Mouse (Mus musculus): ENCODE data around the gene Aplp1.
"Not testable (repeated sequence)": the region's sequence is repeated elsewhere in the genome, so short reads cannot be mapped to it uniquely, and the experiment has no call there.

Gene Aplp1

DNA sequence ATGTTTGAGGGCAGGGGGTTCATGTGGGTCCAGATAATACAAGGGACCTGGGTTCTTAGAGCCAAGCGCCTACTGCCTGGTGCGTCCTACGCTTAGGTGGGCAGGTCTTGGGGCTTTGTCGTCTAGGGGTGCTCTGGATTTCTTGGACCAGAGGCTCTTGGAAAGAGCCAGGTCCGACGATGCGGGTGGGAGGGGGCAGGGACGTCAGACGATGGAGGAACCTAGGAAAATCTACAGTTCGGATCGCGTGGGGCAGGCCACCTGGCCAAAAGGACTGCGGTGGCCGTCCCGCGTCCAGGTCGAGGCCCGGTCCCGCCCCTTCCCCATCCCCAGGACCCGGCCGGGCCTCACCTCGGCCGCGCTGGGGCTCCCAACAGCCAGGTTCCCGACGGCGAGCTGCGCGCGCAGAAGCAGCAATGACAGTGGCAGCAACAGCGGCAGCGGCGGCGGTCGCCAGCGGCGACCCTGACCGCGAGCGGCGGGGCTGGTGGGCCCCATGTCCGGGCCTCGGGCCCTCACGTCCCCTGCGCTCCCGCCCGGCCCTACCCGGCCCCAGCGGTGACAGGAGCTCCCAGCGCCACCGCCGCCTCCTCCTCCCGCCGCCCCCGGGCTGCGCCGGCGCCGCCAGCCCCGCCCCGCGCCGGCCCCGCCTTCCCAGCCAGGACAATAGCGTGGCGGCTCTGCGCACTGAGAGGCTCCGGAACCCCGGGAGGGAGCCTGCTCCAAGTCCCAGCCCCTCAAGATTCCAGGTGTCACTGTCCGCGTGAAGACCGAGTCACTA lies at the start of gene Aplp1:
TSS of gene Aplp1 (minus strand) at position 565 of the 781 bp plus-strand sequence.
- DNase-seq (ENCODE audit: inconsistent ontology term), result peak; percentile 65

DNA sequence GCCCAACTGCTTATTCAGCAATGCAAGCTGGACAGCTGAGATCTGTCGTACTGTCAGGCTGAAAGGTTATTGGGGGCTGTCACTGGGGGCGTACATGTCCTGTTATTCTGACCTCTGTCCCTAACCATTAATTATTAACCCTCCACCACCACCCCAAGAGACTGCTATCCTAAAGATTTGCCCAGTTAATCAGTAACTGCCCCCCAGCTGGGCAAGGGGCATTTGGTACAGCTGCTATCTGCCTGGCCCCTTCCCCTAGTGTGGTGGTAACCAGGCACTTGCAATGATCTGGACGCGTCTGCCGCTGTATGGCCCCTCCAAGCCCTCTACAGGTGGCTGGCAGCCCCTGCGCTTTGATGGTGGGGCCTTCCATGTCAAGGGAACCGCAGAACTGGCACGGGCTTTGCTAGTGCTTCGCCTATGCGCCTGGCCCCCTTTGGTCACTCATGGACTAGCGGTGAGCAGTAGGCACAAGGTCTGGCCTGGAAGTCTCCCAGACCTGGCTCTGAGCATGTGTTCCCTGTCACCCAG lies 48.1 kb upstream of the Aplp1 start, which contains the start of gene Prodh2:
TSS of gene Prodh2 (plus strand) at position 222 of the 531 bp plus-strand sequence.
- DNase-seq (ENCODE audit: inconsistent ontology term), result no peak

DNA sequence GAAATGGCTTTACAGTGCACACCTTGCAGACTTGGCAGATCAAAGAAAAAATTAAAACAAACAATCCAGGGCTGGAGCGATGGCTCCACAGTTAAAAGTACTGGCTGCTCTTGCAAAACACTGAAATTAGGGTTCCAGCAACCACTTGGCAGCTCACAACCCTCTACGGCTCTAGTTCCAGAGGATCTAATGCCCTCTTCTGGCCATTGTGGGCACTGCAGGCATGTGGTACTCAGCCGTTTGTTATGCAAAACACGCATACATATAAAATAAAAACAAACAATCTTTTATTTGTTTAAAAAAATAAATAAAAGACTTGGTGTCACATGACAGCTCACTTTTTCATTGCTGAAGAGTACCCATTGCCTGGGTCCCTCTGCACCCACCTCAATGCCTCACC lies 47.4 kb upstream of the Aplp1 start:
- peak; percentile 26 for DNase-seq (ENCODE audit: inconsistent ontology term)

DNA sequence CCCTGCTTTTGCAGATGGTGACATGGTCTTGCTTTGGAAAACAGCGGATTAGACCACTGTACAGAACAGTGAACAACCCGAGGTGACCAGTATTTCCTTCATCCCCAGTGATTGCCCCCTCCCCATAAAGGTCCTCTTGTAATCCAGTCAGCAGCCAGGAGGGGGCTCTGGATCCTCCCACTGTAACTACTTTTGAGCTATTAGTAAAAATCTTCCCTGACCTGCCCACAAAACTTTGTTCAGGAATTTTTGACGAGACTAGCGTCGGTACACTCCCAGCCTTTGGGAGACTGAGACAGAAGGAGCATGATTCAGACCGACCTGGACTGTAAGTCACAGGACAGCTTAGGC lies 45.6 kb upstream of the Aplp1 start:
- DNase-seq (ENCODE audit: inconsistent ontology term), result no peak

DNA sequence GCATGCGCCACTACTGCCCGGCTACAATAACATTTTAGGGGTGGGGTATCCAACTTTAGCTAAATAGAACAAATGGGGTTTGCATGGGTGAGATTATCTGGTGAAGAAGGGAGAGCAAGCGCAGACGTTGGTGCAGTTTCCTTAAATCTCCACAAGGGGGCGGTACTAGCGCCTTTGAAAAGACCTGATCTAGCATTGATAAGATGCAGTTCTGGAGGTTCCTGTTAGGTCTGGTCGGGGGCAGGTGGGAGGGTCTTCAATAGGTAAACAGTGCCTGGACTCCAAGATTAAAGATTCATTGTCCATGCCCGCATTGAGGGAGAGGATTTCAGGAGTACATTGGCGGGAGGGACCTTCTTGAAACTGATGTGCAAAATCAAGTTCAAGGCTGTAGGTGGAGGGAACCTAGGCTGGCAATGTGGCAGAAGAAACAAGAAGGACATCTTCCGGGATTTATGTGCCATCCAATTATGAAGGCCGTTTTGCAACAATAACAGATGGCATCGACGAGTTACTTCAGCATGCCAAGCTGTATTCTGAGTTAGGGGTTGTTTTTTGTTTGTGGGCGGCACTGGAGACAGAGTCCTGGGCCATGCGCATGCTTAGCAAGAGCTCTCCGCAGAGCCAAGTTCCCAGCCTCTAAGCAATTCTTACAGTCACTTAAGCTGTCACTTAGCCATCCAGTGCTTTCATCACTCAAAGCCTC lies 45.1 kb upstream of the Aplp1 start:
- no peak for DNase-seq (ENCODE audit: inconsistent ontology term)

DNA sequence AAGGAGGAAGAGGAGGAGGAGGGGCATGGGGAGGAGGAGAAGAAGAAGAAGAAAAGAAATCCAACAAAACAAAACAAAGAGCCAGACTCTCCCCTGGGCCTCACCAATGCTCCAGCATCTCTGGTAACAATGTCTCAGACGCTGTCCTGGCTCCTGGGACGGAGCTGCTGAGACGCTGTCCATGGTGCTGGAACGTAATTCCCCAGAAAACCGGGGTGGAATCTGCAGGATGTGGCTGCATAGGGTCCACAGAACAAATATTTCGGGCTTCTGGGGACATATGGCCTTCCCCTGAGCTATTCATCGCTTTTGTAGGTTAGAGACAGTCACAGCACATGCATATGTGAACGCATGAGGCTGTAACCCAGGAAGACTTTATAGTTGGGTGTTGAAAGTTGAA lies 38.9 kb upstream of the Aplp1 start:
- peak; percentile 26 for DNase-seq (ENCODE audit: inconsistent ontology term)

DNA sequence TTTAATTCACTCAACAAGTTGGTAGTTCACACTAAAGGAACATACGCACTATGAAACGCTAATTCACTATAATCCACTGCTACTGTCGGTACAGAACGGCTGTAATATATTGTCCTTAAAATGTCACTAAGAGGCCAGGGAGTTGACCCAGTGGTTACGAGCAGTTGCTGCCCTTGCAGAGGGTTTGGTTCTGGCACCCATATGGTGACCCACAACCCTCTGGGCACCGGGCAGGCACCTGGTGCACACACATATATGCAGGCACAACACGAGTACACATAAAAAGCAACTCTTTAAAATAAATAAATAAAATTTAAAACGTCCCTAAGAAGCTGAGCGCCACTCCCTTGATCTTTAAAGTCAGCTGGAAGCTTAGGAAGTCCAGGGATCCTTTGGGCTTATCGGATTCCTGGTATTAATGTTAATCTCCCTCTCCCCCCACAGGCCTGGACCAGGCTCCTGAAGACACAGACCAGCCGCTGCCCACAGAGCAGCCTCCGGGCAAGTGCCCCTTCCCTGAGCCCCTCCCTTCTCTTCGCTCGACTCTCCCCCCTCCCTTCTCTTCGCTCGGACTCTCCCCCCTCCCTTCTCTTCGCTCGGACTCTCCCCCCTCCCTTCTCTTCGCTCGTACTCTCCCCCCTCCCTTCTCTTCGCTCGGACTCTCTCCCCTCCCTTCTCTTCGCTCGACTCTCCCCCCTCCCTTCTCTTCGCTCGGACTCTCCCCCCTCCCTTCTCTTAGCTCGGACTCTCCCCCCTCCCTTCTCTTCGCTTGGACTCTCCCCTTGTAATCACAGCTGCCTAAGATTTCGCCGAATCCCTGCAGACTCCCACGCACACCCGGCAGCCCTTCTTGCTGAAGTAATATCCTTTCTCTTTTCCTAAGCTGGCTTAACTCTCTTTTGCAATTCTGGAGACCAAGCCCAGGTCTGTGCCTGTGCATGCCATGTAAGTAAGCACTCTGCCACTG lies 32.4 kb upstream of the Aplp1 start:
- DNase-seq (ENCODE audit: inconsistent ontology term), result no peak

DNA sequence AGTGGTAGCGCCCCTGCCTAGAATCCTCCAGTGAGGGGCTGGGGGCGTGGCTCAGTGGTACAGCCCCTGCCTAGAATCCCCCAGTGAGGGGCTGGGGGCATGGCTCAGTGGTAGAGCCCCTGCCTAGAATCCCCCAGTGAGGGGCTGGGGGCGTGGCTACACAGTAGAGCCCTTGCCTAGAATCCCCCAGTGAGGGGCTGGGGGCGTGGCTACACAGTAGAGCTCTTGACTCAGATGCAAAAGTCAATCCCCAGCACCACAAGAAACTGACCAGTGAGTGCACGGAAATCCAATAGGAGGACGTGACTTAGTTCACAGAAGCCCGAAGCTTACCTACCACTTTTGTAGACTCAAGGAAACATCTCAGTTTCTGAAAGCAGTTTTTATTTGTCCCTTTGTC lies 30.8 kb upstream of the Aplp1 start:
- DNase-seq (ENCODE audit: inconsistent ontology term), result not testable (repeated sequence)

DNA sequence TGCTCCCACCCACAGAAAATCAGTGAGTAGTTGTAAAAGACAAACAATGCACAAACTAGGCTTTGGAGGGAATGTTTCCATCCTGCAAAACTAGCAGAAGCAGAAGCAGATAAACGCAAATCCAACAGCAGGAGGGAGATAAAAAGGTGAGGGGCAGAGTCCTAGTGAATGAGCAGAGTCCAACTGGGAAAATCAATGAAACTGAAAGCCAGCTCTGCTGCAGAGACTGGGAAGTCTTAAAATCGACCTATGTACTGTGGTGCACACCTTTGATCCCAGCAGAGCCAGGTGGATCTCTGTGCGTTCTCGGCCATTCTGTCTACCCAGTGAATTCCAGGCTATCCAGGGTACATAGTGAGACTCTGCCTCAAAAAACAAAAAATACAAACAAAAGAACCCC lies 29.7 kb upstream of the Aplp1 start:
- DNase-seq (ENCODE audit: inconsistent ontology term), result no peak

DNA sequence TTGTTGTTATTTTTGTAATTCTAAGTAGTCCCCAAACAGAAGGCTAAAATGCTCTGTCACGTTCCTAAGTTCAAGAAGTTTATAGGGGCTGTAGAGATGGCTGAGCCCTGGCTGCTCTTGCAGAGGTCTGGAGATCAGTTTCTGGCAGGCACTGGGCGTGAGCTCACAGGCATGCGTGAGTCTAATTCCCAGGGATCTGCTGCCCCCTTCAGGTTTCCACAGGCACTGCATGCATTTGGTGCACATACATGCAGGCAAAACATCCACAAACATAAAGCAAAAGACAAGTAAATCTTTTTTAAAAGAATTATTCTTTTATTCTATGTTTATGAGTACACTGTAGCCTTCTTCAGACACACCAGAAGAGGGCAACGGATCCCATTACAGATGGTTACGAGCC lies 27.1 kb upstream of the Aplp1 start:
- no peak for DNase-seq (ENCODE audit: inconsistent ontology term)

DNA sequence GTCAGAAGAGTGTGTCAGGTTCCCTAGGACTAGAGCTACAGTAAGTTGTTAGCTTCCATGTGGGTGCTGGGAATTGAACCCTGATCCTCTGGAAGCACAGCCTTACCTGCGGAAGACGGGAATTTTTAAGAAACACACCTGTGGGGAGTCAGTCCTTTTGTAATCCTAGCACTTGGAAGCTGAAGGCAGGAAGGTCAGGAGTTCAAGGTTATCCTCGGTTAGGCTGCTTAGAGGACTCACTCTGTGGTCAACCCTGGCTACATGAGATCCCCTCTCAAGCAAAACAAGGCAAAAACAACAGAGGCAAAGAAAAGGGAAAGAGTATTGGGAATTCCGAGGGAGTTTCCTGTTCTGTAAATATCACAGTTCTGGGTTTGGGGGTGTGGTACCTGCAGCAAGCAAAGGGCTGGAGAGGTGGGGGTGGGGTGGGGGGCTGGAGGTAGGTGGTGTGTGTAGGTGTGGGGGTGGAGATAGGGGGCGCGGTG lies 19.5 kb upstream of the Aplp1 start:
- no peak for DNase-seq (ENCODE audit: inconsistent ontology term)

DNA sequence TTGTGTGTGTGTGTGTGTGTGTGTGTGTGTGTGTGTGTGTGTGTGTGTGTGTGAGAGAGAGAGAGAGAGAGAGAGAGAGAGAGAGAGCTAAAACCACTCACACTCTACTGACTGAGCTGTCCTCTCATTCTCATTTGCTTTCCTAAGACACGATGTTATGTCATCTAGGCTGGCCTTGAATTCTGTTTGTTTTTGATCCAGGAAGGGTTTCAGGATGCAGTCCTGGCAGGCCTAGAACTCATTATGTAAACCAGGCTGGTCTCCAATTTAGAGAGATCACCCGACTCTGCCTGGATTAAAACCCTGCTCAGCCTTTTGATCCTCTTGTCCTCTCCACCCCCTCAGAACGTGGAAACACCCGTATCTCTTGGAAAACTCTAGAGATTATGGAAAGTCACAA lies 18.7 kb upstream of the Aplp1 start:
- DNase-seq (ENCODE audit: inconsistent ontology term), result no peak

DNA sequence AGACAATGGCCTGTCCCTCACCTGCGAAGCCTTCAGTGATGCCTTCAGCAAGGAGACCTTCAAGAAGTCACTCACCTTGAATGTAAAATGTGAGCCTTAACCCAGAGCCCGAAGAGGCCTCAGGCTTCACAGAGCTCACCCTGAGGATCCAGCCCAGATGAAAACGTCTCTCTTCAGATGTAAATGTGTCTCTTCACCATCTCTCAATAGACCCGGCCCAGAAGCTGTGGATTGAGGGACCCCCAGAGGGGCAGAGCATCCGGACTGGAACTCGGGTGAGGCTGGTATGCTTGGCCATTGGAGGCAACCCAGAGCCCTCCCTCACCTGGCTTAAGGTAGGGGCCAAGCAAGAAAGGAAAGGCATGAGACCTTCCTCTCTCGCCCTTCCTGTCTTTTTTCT lies 18.2 kb upstream of the Aplp1 start:
- DNase-seq (ENCODE audit: inconsistent ontology term), result no peak

DNA sequence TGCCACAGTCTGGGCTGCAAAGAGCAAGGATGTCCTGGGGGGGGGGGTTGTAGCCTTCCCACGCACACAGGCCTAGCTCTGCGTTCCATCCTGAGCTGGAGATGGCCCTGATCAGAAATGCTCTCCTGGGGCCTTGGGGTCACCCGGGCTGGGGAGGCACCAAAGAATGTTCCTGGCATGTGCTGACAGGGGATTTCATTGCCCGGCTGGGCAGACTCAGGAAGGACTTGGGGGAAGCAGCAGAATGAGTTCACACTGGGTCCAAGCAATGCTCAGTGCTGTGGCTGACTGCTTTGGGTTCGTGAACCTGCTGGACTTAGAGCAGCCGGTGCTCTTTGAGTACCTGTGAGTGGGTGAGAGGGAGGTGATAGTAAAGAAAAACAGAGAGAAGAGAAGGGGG lies 14.1 kb upstream of the Aplp1 start:
- DNase-seq (ENCODE audit: inconsistent ontology term), result no peak

DNA sequence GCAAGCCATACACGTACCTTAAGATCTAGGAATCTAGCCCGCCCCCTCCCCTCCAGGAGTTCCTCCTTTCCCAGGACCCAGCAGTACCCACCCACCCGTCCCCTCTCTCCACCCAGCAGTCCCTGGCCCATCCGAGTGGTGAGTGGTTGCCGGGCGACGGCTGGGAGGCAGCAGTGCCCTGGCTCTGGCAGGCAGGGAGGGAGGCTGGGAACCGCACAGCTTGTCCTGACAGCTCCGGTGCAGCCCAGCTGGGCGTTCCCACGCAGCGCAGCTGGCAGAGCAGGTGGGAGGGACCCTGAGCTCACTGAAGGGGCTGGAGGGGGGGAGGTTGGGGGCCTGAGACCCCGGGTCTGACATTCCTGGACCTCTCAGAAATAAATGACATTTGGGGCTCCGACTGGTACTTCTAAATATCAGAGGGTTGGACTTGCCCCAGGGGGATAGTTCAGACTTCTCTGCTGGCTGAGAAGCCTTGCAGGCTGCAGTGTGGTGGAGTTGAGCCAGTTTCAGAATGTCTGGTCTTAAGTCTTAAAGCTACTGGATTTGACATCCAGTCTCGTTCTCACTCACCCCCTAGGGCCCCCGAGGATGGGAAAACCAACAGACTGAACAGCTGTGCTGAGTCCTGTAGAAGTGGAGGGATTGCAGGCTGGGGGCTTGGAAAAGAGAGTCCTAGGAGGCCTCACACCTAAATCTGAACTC lies 12.4 kb upstream of the Aplp1 start, which contains the start of the genes Kirrel2 and Nphs1:
TSS of gene Kirrel2 (minus strand) at position 62 of the 702 bp plus-strand sequence.
TSS of gene Nphs1 (plus strand) at position 687 of the 702 bp plus-strand sequence.
- no peak for DNase-seq (ENCODE audit: inconsistent ontology term)

DNA sequence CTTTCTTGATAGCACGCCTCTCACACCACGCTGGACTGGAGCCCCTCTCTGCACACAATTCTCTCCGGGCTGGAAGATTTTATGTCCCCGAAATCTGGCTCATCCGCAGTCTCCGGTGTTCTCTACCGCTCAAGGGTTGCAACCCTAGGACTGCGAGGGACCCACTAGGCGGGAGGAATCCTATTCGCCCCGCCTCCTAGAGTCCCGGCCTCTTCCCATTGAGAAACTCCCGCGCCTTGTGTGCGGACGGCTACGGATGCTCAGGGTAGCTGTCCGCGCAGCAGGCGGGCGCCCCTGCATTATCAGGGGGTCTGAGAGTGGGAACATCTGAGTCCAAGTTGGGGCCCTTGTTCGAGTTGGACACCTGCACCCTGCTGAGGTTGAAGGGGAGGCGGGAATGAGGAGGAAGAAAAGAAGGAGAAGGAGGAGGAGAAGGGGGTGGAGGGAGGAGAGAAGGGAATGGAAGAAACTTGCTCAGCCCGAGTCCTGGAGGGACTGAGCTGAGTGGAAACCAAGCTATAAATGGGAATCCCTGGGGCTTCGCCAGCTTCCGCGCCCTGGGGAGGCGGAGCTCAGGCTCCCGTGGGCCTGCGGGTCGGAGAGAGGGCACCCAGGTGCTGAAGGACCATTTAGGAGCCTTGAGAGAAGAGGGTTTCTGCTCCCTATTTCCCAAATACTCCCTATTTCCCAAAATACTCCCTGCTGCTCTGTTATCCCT lies 11.7 kb upstream of the Aplp1 start:
- no peak for DNase-seq (ENCODE audit: inconsistent ontology term)

DNA sequence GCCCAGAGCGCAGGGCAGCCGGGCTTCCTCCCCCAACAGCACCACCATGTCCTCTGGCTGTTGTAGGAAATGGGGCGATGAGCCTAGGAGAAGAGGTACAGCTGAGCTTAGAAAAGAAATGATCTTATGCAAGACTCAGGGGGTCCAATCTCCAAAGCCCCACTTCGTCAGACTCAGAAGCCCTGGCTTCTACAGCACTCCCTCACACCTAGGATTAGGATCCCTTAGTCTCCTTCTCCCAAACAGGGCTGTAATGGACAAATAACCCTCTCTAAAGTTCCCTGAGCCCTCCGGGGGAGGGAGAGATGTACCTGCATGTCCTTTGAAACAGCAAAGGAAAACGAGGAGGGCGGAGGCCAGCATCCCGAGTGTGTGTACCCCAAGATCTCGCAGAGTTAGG lies 11.2 kb upstream of the Aplp1 start:
- no peak for DNase-seq (ENCODE audit: inconsistent ontology term)

DNA sequence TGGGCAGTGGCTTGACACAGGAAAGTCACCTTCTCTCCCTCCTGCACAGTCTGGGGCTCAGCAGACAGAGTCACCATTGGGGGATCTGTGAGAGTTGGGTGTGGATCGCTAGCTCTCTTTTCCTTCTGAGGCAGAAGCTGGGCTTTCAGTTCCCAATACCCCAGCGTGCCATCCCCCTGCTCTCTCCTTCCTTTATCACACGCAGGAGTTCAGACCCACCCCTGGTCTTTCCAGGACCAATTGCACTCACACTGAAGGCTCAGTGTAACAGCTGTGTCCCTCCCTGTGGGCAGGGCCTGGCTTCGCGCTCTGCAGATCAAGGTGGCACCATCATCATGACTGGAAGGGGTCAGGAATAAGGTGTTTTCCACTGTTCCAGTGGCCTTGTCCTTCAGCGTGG lies 8.9 kb upstream of the Aplp1 start:
- DNase-seq (ENCODE audit: inconsistent ontology term), result no peak

DNA sequence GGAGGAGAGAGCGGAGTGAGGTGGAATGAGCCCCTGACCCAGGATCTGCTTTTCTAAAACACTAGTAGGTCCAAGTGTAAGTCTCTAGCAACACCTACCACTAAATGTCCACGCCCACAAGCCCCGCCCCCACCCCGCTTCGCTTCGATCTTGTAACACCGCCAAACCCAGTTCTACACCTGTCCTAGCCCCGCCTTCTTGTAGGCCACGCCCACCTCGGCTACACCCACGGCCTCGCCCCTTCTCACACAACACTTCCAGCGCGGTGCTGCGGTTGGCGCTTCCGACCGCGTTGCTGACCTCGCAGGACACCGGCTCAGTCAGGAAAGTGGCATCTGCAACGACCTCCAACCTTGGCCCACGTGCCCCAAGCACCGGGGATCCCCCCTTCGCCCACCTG lies 8.4 kb upstream of the Aplp1 start:
- DNase-seq (ENCODE audit: inconsistent ontology term), result no peak

DNA sequence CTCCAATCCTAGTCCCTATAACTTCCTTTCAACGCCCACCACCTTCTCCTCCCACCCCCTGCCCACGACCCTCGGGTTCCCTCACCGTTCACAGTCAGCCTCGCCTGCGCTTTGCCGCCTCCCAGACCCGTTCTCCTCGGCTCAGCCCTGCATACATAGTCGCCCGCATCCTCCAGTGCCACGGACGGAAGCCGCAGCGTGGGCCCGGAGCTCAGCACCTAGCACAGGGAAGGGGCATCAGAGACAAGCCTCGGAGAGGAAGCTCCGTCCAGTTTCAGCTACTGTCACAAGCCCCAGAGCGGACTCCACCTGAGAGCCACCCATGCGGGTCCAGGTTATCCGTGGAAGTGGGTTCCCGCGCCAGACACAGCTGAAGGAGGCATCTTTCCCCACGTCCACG lies 8.0 kb upstream of the Aplp1 start:
- no peak for DNase-seq (ENCODE audit: inconsistent ontology term)

Data from Muller cell, postnatal 12 days (primary cell).